Mouse (Mus musculus) MEL (cell line): Measurements from ENCODE around the gene Gm6525. TPM values are rescaled to one million over a fixed set of nuclear protein-coding genes. Genes with fewer than 3 reads are reported as not detected.

Experiments used
- DNase-seq: peaks from one replicate; pipeline ENCODE4 v3.0.0; 2011; ENCODE audit warnings: low read depth, low spot score
- H3K27ac ChIP-seq: 2 replicates; pipeline ENCODE4 v1.5.1; 2012; ENCODE audit warnings: low read depth, mild to moderate bottlenecking, control low read depth, low read length, moderate library complexity; ENCODE audit not compliant: control insufficient read depth
- H3K27me3 ChIP-seq, 2 experiments: fragments of 150-350 bp in 1 of 2; sonication (generic) in 1 of 2; 2 replicates each; pipeline ENCODE4 v1.6.1; 2012; ENCODE audit warnings: low read length in 2 of 2, mild to moderate bottlenecking in 2 of 2, improper control_type of control experiment in 1 of 2, moderate library complexity in 1 of 2; ENCODE audit not compliant: insufficient read depth in 2 of 2, control insufficient read depth in 1 of 2
- H3K36me3 ChIP-seq, 2 experiments: 2 replicates each; pipeline ENCODE4 v1.6.1; 2012 to 2014; ENCODE audit warnings: low read length in 2 of 2, improper control_type of control experiment in 1 of 2, inconsistent platforms in 1 of 2, mild to moderate bottlenecking in 1 of 2; ENCODE audit not compliant: insufficient read depth in 2 of 2, control insufficient read depth in 1 of 2
- H3K4me1 ChIP-seq, 2 experiments: fragments of 150-350 bp in 1 of 2; sonication (generic) in 1 of 2; 2 replicates each; pipeline ENCODE4 v1.6.1; 2012; ENCODE audit warnings: low read length in 2 of 2, improper control_type of control experiment in 1 of 2, mild to moderate bottlenecking in 1 of 2; ENCODE audit not compliant: insufficient read depth in 2 of 2, control insufficient read depth in 1 of 2
- H3K4me3 ChIP-seq, 2 experiments: fragments of 150-350 bp in 1 of 2; sonication (generic) in 1 of 2; 2 replicates each; pipeline ENCODE4 v1.5.1; 2012; ENCODE audit warnings: low read depth in 2 of 2, low read length in 2 of 2, mild to moderate bottlenecking in 2 of 2, moderate library complexity in 2 of 2, control low read depth in 1 of 2, improper control_type of control experiment in 1 of 2; ENCODE audit not compliant: control insufficient read depth in 1 of 2, insufficient read depth in 1 of 2
- H3K79me2 ChIP-seq: 2 replicates; pipeline ENCODE4 v1.6.1; 2012; ENCODE audit warnings: mild to moderate bottlenecking, low read length, moderate library complexity; ENCODE audit not compliant: control insufficient read depth, poor library complexity, insufficient read depth
- H3K9ac ChIP-seq: 2 replicates; pipeline ENCODE4 v1.6.1; 2012; ENCODE audit warnings: low read depth, mild to moderate bottlenecking, control low read depth, low read length, moderate library complexity; ENCODE audit not compliant: control insufficient read depth, poor library complexity, severe bottlenecking
- H3K9me3 ChIP-seq: fragments of 150-350 bp; sonication (generic); replicated peaks from 2 replicates; pipeline ENCODE4 v1.6.1; 2012; ENCODE audit warnings: mild to moderate bottlenecking, low read length, improper control_type of control experiment, moderate library complexity; ENCODE audit not compliant: insufficient read depth
- CHD1 ChIP-seq: IDR thresholded peaks from 2 replicates; pipeline ENCODE4 v1.6.1; 2012; ENCODE audit warnings: low read depth, mild to moderate bottlenecking, inconsistent platforms, low read length, improper control_type of control experiment
- CHD2 ChIP-seq: IDR thresholded peaks from 2 replicates; pipeline ENCODE4 v1.6.1; 2011; ENCODE audit warnings: low read length, improper control_type of control experiment
- ELF1 ChIP-seq: IDR thresholded peaks from 2 replicates; pipeline ENCODE4 v1.6.1; 2014; ENCODE audit warnings: low read depth, mild to moderate bottlenecking, inconsistent platforms, low read length, improper control_type of control experiment, moderate library complexity
- EP300 ChIP-seq, 2 experiments: IDR thresholded peaks; 2 replicates each; pipeline ENCODE4 v1.6.1; 2011; ENCODE audit warnings: improper control_type of control experiment in 2 of 2, low read length in 2 of 2, low read depth in 1 of 2, mild to moderate bottlenecking in 1 of 2
- GATA1 ChIP-seq: IDR thresholded peaks from 2 replicates; pipeline ENCODE4 v1.6.1; 2011; ENCODE audit warnings: low read depth, low read length, improper control_type of control experiment
- MAFK ChIP-seq: IDR thresholded peaks from 2 replicates; pipeline ENCODE4 v1.6.1; 2011; ENCODE audit warnings: low read depth, mild to moderate bottlenecking, low read length, improper control_type of control experiment, borderline replicate concordance
- MEF2A ChIP-seq: IDR thresholded peaks from 2 replicates; pipeline ENCODE4 v1.6.1; 2014; ENCODE audit warnings: low read depth, mild to moderate bottlenecking, inconsistent platforms, low read length, improper control_type of control experiment; ENCODE audit not compliant: poor library complexity, insufficient replicate concordance, severe bottlenecking; ENCODE audit errors: extremely low read depth
- MXI1 ChIP-seq: IDR thresholded peaks from 2 replicates; pipeline ENCODE4 v1.6.1; 2011; ENCODE audit warnings: mild to moderate bottlenecking, low read depth, low read length, improper control_type of control experiment
- POLR2AphosphoS5 ChIP-seq: IDR thresholded peaks from 2 replicates; pipeline ENCODE4 v1.6.1; 2012; ENCODE audit warnings: low read depth, borderline replicate concordance, mild to moderate bottlenecking, inconsistent platforms, low read length, moderate library complexity, mixed read lengths
- RAD21 ChIP-seq: IDR thresholded peaks from 2 replicates; pipeline ENCODE4 v1.6.1; 2011; ENCODE audit warnings: mild to moderate bottlenecking, low read depth, low read length, improper control_type of control experiment
- SMC3 ChIP-seq: IDR thresholded peaks from 2 replicates; pipeline ENCODE4 v1.6.1; 2011; ENCODE audit warnings: low read depth, low read length, improper control_type of control experiment
- TBP ChIP-seq: IDR thresholded peaks from 2 replicates; pipeline ENCODE4 v1.8.0; 2011; ENCODE audit warnings: low read depth, low read length, improper control_type of control experiment
- TCF12 ChIP-seq: IDR thresholded peaks from 2 replicates; pipeline ENCODE4 v1.6.1; 2014; ENCODE audit warnings: low read depth, mild to moderate bottlenecking, inconsistent platforms, low read length, improper control_type of control experiment, moderate library complexity
- UBTF ChIP-seq: IDR thresholded peaks from 2 replicates; pipeline ENCODE4 v1.6.1; 2012; ENCODE audit warnings: low read depth, mild to moderate bottlenecking, inconsistent platforms, low read length, improper control_type of control experiment, moderate library complexity, borderline replicate concordance; ENCODE audit not compliant: insufficient read depth
- USF2 ChIP-seq, 2 experiments: IDR thresholded peaks; 2 replicates each; pipeline ENCODE4 v1.6.1; 2011 to 2012; ENCODE audit warnings: improper control_type of control experiment in 2 of 2, low read length in 2 of 2, borderline replicate concordance in 1 of 2, inconsistent platforms in 1 of 2, low read depth in 1 of 2, mild to moderate bottlenecking in 1 of 2; ENCODE audit not compliant: insufficient read depth in 1 of 2
- ZC3H11A ChIP-seq: IDR thresholded peaks from 2 replicates; pipeline ENCODE4 v1.6.1; 2012; ENCODE audit warnings: low read depth, mild to moderate bottlenecking, inconsistent platforms, low read length, improper control_type of control experiment
- ZKSCAN1 ChIP-seq: IDR thresholded peaks from 2 replicates; pipeline ENCODE4 v1.6.1; 2012; ENCODE audit warnings: low read depth, mild to moderate bottlenecking, inconsistent platforms, low read length, improper control_type of control experiment, moderate library complexity
- ZNF384 ChIP-seq: IDR thresholded peaks from 2 replicates; pipeline ENCODE4 v1.6.1; 2012; ENCODE audit warnings: low read depth, mild to moderate bottlenecking, inconsistent platforms, low read length, improper control_type of control experiment
- polyA plus RNA-seq, 2 experiments: library from polyadenylated mRNA; stranded (reverse) in 1 of 2; unstranded in 1 of 2; fragments of >175 nt in 1 of 2; fragments of >200 nt in 1 of 2; gene quantifications; 2 replicates each; pipeline versions ENCODE4 v1.2.1 to v1.2.4; 2012; ENCODE audit warnings: low replicate concordance in 2 of 2, low read depth in 1 of 2; ENCODE audit not compliant: insufficient read length in 2 of 2, insufficient read depth in 1 of 2, missing spikeins in 1 of 2
- total RNA-seq: library from RNA; depleted of rRNA; stranded (reverse); fragments of 300-350 nt; gene quantifications from 2 replicates; pipeline ENCODE4 v1.2.3, GENCODE M21; 2012

The Gm6525 gene
- total and polyA plus RNA-seq, 3 experiments, result 0.35 to 0.85 TPM; not detected in 1

DNA sequence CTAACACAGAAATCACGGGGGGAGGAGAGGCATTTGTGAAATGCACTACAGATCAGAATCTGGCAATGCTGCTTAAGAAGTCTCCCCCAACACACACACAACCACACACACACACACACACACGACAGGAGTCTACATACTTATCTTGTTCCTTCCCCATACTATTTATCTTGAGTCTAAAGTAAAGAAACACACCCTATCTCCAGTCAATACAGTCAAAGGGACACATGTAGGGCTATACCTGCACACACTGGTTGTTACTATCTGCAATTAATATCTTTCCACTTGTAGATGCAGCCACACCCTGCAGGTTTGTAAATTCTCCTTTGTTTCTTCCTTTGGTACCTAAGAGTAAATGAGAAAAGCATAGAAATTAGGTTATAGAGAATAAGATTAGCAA, 3.9 kb downstream of the Gm6525 start:
- no peaks in the 10 kb centered on the region; a peak in 1 of 4 replicates for H3K4me1 ChIP-seq
- DNase-seq, result no peak
- H3K4me3 ChIP-seq, result no peak overlapping the region
- H3K9ac ChIP-seq, result no peak overlapping the region
- H3K27me3 ChIP-seq, result no peaks in the 10 kb centered on the region
- H3K27ac ChIP-seq, result no peak overlapping the region
- TF ChIP-seq USF2 (IDR thresholded peaks at IDR 0.05; ENCODE audit: borderline replicate concordance in 1 of 2, insufficient read depth in 1 of 2, low read depth in 1 of 2, low read length in 2 of 2) (no peak), EP300 (IDR thresholded peaks at IDR 0.05; ENCODE audit: low read depth in 1 of 2, low read length in 2 of 2) (no peak), RAD21 (no peak), TCF12 (no peak), MAFK (no peak), GATA1 (no peak), TBP (no peak), MXI1 (no peak), CHD2 (no peak), POLR2AphosphoS5 (no peak), ZNF384 (no peak), UBTF (no peak), CHD1 (no peak)
- no peaks in the 10 kb centered on the region for H3K9me3 ChIP-seq
- no peaks in the 10 kb centered on the region for H3K79me2 ChIP-seq
- H3K36me3 ChIP-seq, result no peaks in the 10 kb centered on the region

DNA sequence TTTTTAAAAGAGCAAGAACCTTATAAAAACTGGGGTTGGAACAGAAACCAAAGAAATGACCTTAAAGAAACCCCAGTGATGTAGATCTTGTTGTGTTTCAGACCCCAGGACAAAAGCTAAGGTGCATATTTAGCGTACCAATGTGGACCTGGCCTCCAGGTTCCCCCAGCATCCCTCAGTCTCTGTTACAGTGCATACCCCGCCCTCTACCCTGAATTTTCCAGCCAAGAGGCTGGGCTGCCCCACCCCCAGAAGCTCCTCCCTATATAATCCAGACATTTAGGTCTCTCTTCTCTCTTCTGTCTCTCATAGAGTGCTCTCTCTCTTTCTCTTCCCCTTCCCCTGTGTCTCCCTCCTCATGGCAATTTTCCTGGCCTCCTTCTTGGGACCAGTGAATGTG, 6.4 kb downstream of the Gm6525 start:
- TF ChIP-seq SMC3 (no peak), CHD2 (no peak), ZKSCAN1 (no peak), EP300 (IDR thresholded peaks at IDR 0.05; ENCODE audit: low read depth in 1 of 2, low read length in 2 of 2) (no peak), ELF1 (no peak), POLR2AphosphoS5 (no peak)
- H3K4me3 ChIP-seq, result no peak overlapping the region
- H3K36me3 ChIP-seq, result no peaks in the 10 kb centered on the region
- no peaks in the 10 kb centered on the region for H3K79me2 ChIP-seq
- H3K4me1 ChIP-seq, result no peaks in the 10 kb centered on the region; a peak in 1 of 4 replicates
- H3K9ac ChIP-seq, result no peak overlapping the region
- H3K9me3 ChIP-seq, result no peaks in the 10 kb centered on the region
- H3K27ac ChIP-seq, result no peak overlapping the region
- DNase-seq, result no peak
- no peaks in the 10 kb centered on the region for H3K27me3 ChIP-seq

DNA sequence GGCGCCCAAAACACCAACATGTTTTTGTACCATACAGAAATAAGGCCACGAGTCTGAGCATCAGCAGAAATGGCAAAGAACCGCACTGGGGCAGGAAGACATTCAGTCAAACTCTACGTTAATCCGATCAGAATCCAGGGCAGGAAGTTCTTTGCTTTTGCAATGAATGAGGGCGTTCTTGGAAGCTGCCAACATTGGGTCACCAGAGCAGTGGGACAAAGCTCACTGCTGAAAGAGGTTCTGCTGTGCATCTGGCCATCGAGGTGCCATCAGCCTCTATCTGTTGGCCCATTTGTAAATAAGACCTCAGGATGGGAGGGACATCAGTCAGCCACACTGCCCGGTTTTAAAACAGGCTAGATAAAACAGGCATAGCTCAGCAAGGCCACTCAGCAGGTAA, 7.2 kb downstream of the Gm6525 start:
- no peak for DNase-seq
- Histone ChIP-seq H3K79me2 (no peaks in the 10 kb centered on the region), H3K36me3 (no peaks in the 10 kb centered on the region), H3K9me3 (no peaks in the 10 kb centered on the region), H3K4me3 (no peak overlapping the region), H3K27ac (no peak overlapping the region), H3K4me1 (no peaks in the 10 kb centered on the region; a peak in 1 of 4 replicates), H3K9ac (no peak overlapping the region), H3K27me3 (no peaks in the 10 kb centered on the region)
- no peak for TF ChIP-seq ZNF384
- no peak for TF ChIP-seq ZC3H11A
- TF ChIP-seq RAD21, result no peak
- TF ChIP-seq MEF2A, result no peak
